Mouse (Mus musculus): ENCODE data around the gene Sh3d19. TPM values are rescaled to one million over a fixed set of nuclear protein-coding genes. Genes with fewer than 3 reads are reported as not detected.

Gene Sh3d19
- total and polyA plus RNA-seq, 3 experiments = 0.16 to 0.76 (median 0.33) TPM

DNA sequence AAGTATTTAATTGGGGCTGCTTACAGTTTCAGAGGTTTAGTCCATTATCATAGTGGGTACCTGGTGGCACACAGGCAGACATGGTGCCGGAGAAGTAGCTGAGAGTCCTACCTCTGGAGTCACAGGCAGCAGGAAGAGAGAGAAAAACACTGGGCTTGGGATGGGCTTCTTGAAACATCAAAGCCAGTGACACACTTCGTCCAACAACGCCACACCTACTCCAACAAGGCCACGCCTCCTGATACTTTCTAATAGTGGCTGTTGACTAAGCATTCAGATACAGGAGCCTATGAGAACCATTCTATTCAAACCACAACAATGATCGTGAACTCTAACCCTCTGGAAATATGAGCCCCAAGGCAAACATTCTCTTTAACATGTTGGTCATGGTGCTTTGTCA is 15.2 kb upstream of the Sh3d19 start:
- Histone ChIP-seq H3K9me3 (replicated peaks; ENCODE audit: low read length) (no peaks in the 10 kb centered on the region), H3K79me2 (replicated peaks; ENCODE audit: control insufficient read depth, extremely low read depth, insufficient read depth, poor library complexity, severe bottlenecking) (no peaks in the 10 kb centered on the region), H3K27me3 (replicated peaks) (no peaks in the 10 kb centered on the region), H3K4me3 (replicated peaks in 1 of 3; ENCODE audit: low read depth in 2 of 3, low read length in 2 of 3, poor library complexity in 1 of 3) (no peak overlapping the region), H3K9ac (ENCODE audit: insufficient read depth, low read depth) (no peak overlapping the region), H3K4me1 (ENCODE audit: control insufficient read depth in 1 of 2, insufficient read depth in 2 of 2) (peaks cover 10% of the 10 kb centered on the region in 2 experiments), H3K27ac (ENCODE audit: insufficient read depth, low read depth) (no peak overlapping the region), H3K36me3 (replicated peaks in 1 of 2; ENCODE audit: control insufficient read depth in 1 of 2, insufficient read depth in 1 of 2, low read length in 1 of 2) (no peaks in the 10 kb centered on the region), H3K4me2 (ENCODE audit: insufficient read depth, low read depth, poor library complexity, severe bottlenecking) (no peak overlapping the region)
- TF ChIP-seq RCOR1 (conservative IDR thresholded peaks at IDR 0.05; ENCODE audit: low read depth, low read length) (no peak), NRF1 (IDR thresholded peaks at IDR 0.05; ENCODE audit: low read depth, low read length) (no peak), BHLHE40 (IDR thresholded peaks at IDR 0.05; ENCODE audit: low read depth, low read length) (no peak), ZC3H11A (IDR thresholded peaks at IDR 0.05; ENCODE audit: low read depth, low read length) (no peak), RAD21 (IDR thresholded peaks at IDR 0.05; ENCODE audit: low read depth, low read length) (no peak), NELFE (IDR thresholded peaks at IDR 0.05; ENCODE audit: low read depth, low read length) (no peak), MEF2A (IDR thresholded peaks at IDR 0.05; ENCODE audit: borderline replicate concordance, low read depth, low read length) (no peak), CHD2 (IDR thresholded peaks at IDR 0.05; ENCODE audit: low read length) (no peak), TCF12 (IDR thresholded peaks at IDR 0.05; ENCODE audit: low read depth, low read length) (no peak)
- DNase-seq (ENCODE audit: extremely low read depth) = no peak
- in situ Hi-C loops (cut with MboI; ENCODE audit: low pct_ligation_motif_present, low pct_unique_long_range_greater_than_20kb, low sequenced_read_pairs) = no loop called here
- dilution Hi-C loops (cut with MboI; ENCODE audit: extremely low pct_ligation_motif_present, extremely low pct_unique_long_range_greater_than_20kb, low sequenced_read_pairs) = no loop called here

DNA sequence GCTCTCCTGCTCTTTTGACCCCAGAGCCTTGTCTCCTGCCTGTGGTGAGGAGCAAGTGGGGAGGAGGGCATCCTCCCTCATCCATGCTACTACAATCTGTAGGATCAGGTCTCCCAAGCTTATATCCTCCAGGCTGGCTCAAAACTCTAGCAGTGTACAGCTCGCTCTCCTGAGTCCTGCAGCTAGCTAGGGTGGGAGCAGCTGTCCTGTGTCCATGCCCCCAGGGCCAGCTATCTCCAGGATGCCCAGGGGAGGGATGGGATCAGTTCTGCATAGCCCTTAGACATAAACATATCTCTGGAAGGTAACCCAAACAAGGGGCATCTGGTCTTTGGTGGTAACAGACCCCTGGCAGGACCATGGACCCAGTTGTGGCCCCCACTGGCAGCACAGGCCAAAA is 11.2 kb upstream of the Sh3d19 start:
- Histone ChIP-seq H3K4me2 (ENCODE audit: insufficient read depth, low read depth, poor library complexity, severe bottlenecking) (no peak overlapping the region), H3K27me3 (replicated peaks) (no peaks in the 10 kb centered on the region), H3K4me3 (replicated peaks in 1 of 3; ENCODE audit: low read depth in 2 of 3, low read length in 2 of 3, poor library complexity in 1 of 3) (no peak overlapping the region), H3K79me2 (replicated peaks; ENCODE audit: control insufficient read depth, extremely low read depth, insufficient read depth, poor library complexity, severe bottlenecking) (no peaks in the 10 kb centered on the region), H3K9ac (ENCODE audit: insufficient read depth, low read depth) (no peak overlapping the region), H3K36me3 (replicated peaks in 1 of 2; ENCODE audit: control insufficient read depth in 1 of 2, insufficient read depth in 1 of 2, low read length in 1 of 2) (no peaks in the 10 kb centered on the region), H3K27ac (ENCODE audit: insufficient read depth, low read depth) (no peak overlapping the region), H3K4me1 (ENCODE audit: control insufficient read depth in 1 of 2, insufficient read depth in 2 of 2) (no peaks in the 10 kb centered on the region), H3K9me3 (replicated peaks; ENCODE audit: low read length) (peaks cover 4% of the 10 kb centered on the region)
- DNase-seq (ENCODE audit: extremely low read depth) = no peak
- in situ Hi-C loops (cut with MboI; ENCODE audit: low pct_ligation_motif_present, low pct_unique_long_range_greater_than_20kb, low sequenced_read_pairs) (no loop called here), dilution Hi-C loops (cut with MboI; ENCODE audit: extremely low pct_ligation_motif_present, extremely low pct_unique_long_range_greater_than_20kb, low sequenced_read_pairs) (no loop called here)
- no peak for TF ChIP-seq USF2 (conservative IDR thresholded peaks at IDR 0.05; ENCODE audit: low read depth, low read length)

DNA sequence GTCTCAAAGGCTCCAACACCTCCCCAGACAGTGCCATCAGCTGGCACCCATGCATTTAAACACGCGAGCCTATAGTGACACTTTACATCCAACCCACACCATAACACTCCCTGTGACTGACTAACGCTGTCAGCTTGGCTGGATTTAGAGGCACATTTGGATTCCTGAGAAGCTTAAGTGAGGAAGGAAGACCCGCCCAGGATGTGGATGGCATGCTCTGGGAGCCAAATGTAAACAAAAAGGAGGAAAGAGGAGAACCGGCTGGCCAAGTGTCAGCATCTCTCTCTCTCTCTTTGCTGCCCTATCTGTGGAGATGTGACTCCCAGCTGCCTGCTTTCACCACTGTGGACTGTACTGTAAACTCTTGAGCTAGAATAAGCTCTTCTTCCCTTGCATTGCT is 9.8 kb upstream of the Sh3d19 start:
- Histone ChIP-seq H3K79me2 (replicated peaks; ENCODE audit: control insufficient read depth, extremely low read depth, insufficient read depth, poor library complexity, severe bottlenecking) (no peaks in the 10 kb centered on the region), H3K4me3 (replicated peaks in 1 of 3; ENCODE audit: low read depth in 2 of 3, low read length in 2 of 3, poor library complexity in 1 of 3) (no peak overlapping the region), H3K36me3 (replicated peaks in 1 of 2; ENCODE audit: control insufficient read depth in 1 of 2, insufficient read depth in 1 of 2, low read length in 1 of 2) (no peaks in the 10 kb centered on the region), H3K27ac (ENCODE audit: insufficient read depth, low read depth) (no peak overlapping the region), H3K9me3 (replicated peaks; ENCODE audit: low read length) (peaks cover 4% of the 10 kb centered on the region), H3K27me3 (replicated peaks) (no peaks in the 10 kb centered on the region), H3K4me1 (ENCODE audit: control insufficient read depth in 1 of 2, insufficient read depth in 2 of 2) (peaks cover 0 to 8% of the 10 kb centered on the region in 2 experiments; a peak in 2 of 4 replicates), H3K9ac (ENCODE audit: insufficient read depth, low read depth) (no peak overlapping the region), H3K4me2 (ENCODE audit: insufficient read depth, low read depth, poor library complexity, severe bottlenecking) (no peak overlapping the region)
- TF ChIP-seq HCFC1 (IDR thresholded peaks at IDR 0.05; ENCODE audit: low read depth, low read length) (no peak), ELF1 (IDR thresholded peaks at IDR 0.05; ENCODE audit: low read depth, low read length) (no peak), ZKSCAN1 (IDR thresholded peaks at IDR 0.05; ENCODE audit: borderline replicate concordance, low read depth, low read length) (no peak), JUND (conservative IDR thresholded peaks at IDR 0.05; ENCODE audit: low read depth, low read length) (no peak), SIN3A (IDR thresholded peaks at IDR 0.05; ENCODE audit: low read length) (no peak), E2F4 (IDR thresholded peaks at IDR 0.05; ENCODE audit: insufficient replicate concordance, low read depth, low read length) (no peak), POLR2AphosphoS2 (IDR thresholded peaks at IDR 0.05; ENCODE audit: low read depth, low read length) (no peak), CHD1 (IDR thresholded peaks at IDR 0.05; ENCODE audit: low read depth, low read length) (no peak), TCF12 (IDR thresholded peaks at IDR 0.05; ENCODE audit: low read depth, low read length) (no peak), ZMIZ1 (IDR thresholded peaks at IDR 0.05; ENCODE audit: low read depth, low read length) (no peak), CTCF (conservative IDR thresholded peaks at IDR 0.05 in 1 of 2, IDR thresholded peaks at IDR 0.05 in 1 of 2; ENCODE audit: low read depth in 2 of 2, low read length in 2 of 2) (no peak), CHD2 (IDR thresholded peaks at IDR 0.05; ENCODE audit: low read length) (no peak), JUN (IDR thresholded peaks at IDR 0.05; ENCODE audit: insufficient read depth, low read depth, low read length) (no peak), KAT2A (IDR thresholded peaks at IDR 0.05; ENCODE audit: insufficient replicate concordance, low read length) (no peak), IRF4 (IDR thresholded peaks at IDR 0.05; ENCODE audit: low read depth, low read length) (no peak), RCOR1 (conservative IDR thresholded peaks at IDR 0.05; ENCODE audit: low read depth, low read length) (no peak)
- DNase-seq (ENCODE audit: extremely low read depth) = no peak
- dilution Hi-C loops (cut with MboI; ENCODE audit: extremely low pct_ligation_motif_present, extremely low pct_unique_long_range_greater_than_20kb, low sequenced_read_pairs) = no loop called here
- in situ Hi-C loops (cut with MboI; ENCODE audit: low pct_ligation_motif_present, low pct_unique_long_range_greater_than_20kb, low sequenced_read_pairs) = no loop called here
